Mouse (Mus musculus): ENCODE data around the gene Gm20388. TPM values are rescaled to one million over a fixed set of nuclear protein-coding genes. Genes with fewer than 3 reads are reported as not detected.

Gene Gm20388
- polyA plus RNA-seq, 1 experiment from 2014 or later = not detected

DNA sequence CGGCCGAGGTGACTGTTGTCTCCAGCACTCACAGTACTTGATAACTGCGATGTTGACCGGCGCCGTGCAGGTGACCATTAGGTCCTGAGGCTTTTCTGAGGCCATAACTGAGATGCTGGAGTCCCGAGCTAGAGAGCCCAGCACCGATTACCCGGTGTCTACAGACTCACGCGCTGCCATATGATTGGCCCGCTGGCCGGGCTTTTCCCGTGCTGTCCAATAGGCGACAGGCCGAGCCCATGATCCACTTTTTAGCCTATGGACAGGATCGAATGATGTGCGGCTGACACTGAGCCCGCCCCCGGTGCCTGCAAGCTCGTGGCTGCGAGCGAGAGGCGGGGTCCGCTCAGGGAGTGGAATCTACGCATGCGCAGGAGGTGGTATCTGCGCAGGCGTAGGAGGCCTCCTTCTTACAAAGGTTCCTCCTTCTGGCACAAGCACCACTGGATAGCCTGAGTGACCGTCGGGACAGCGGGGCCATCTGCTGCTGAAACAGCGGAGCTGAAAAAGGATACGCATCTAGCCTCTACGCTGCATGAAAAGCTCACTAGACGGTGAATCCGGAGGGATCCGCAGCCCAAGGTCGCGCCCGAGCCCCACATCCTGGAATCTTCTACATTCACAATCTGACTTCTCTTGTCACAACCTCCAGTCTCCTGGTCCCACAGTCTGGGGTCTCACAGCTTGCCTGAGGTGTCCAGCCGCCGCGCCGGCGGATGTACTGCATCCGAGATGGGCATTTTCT lies 2532.8 kb downstream of the Gm20388 start, which contains the start of gene Mvd:
Gene Mvd, minus strand, starts transcription at position 161 of the 745 bp plus-strand sequence.
- peak within 1 kb of the TSS; percentile 77 for H3K4me3 ChIP-seq (ENCODE audit: low read length)
- peak; percentile 98 for ATAC-seq (ENCODE audit: low FRiP score, low TSS enrichment)
- peaks cover 11% of the 10 kb centered on the region; the same call in 1 of the 2 replicates for H3K4me1 ChIP-seq (ENCODE audit: control insufficient read depth, insufficient read depth, low read length)
- no peaks in the 10 kb centered on the region for H3K27me3 ChIP-seq (ENCODE audit: control insufficient read depth, insufficient read depth, low read length)
- peak within 1 kb of the TSS; percentile 96 for H3K27ac ChIP-seq (ENCODE audit: low read depth, low read length)
- H3K36me3 ChIP-seq (ENCODE audit: control insufficient read depth, insufficient read depth, low read length) = peaks cover 6% of the 10 kb centered on the region; the same call in 1 of the 2 replicates
- no peaks in the 10 kb centered on the region for H3K9me3 ChIP-seq (ENCODE audit: control insufficient read depth, low read length)
- WGBS = under 1% methylated on average over 47 of the region's 47 CpGs
- H3K9ac ChIP-seq (ENCODE audit: low read depth, low read length) = peak within 1 kb of the TSS; percentile 72
- peak within 1 kb of the TSS; percentile 95 for H3K4me2 ChIP-seq (replicated peaks; ENCODE audit: low read depth, low read length)

- H3K36me3 ChIP-seq (ENCODE audit: control insufficient read depth, insufficient read depth, low read length) = peaks cover 6% of the 10 kb centered on the region; the same call in 1 of the 2 replicates
- H3K4me1 ChIP-seq (ENCODE audit: control insufficient read depth, insufficient read depth, low read length) = peaks cover 8% of the 10 kb centered on the region; the same call in 1 of the 2 replicates
- WGBS = 18% methylated on average over 19 of the region's 19 CpGs
- H3K27me3 ChIP-seq (ENCODE audit: control insufficient read depth, insufficient read depth, low read length) = no peaks in the 10 kb centered on the region
- no peak for ATAC-seq (ENCODE audit: low FRiP score, low TSS enrichment)
- peak overlapping the region; percentile 71 for H3K4me2 ChIP-seq (replicated peaks; ENCODE audit: low read depth, low read length)
- H3K4me3 ChIP-seq (ENCODE audit: low read length) = peak overlapping the region; percentile 77
- no peaks in the 10 kb centered on the region for H3K9me3 ChIP-seq (ENCODE audit: control insufficient read depth, low read length)
- H3K9ac ChIP-seq (ENCODE audit: low read depth, low read length) = peak overlapping the region; percentile 71
- peak overlapping the region; percentile 96 for H3K27ac ChIP-seq (ENCODE audit: low read depth, low read length)
Observed at GRCm38 (mm10) chr8:122444058-122444748, 2533.6 kb downstream of the Gm20388 start.

GRCm38 (mm10) chr8:122445203-122445602 lies 2534.6 kb downstream of the Gm20388 start:
- Histone ChIP-seq H3K9ac (ENCODE audit: low read depth, low read length) (no peak overlapping the region), H3K4me3 (ENCODE audit: low read length) (no peak overlapping the region), H3K9me3 (ENCODE audit: control insufficient read depth, low read length) (no peaks in the 10 kb centered on the region), H3K27me3 (ENCODE audit: control insufficient read depth, insufficient read depth, low read length) (no peaks in the 10 kb centered on the region), H3K36me3 (ENCODE audit: control insufficient read depth, insufficient read depth, low read length) (no peaks in the 10 kb centered on the region), H3K4me1 (ENCODE audit: control insufficient read depth, insufficient read depth, low read length) (peaks cover 8% of the 10 kb centered on the region; the same call in 1 of the 2 replicates), H3K4me2 (replicated peaks; ENCODE audit: low read depth, low read length) (no peak overlapping the region), H3K27ac (ENCODE audit: low read depth, low read length) (0 out of 2 replicates have a peak overlapping the region, but pooled peaks have one; percentile 11)
- no peak for ATAC-seq (ENCODE audit: low FRiP score, low TSS enrichment)
- 62% methylated on average over 3 of the region's 3 CpGs for WGBS

- H3K9me3 ChIP-seq (ENCODE audit: control insufficient read depth, low read length) = no peaks in the 10 kb centered on the region
- 0 out of 2 replicates have a peak, but pooled peaks cover 2% of the 10 kb centered on the region for H3K4me1 ChIP-seq (ENCODE audit: control insufficient read depth, insufficient read depth, low read length)
- H3K36me3 ChIP-seq (ENCODE audit: control insufficient read depth, insufficient read depth, low read length) = no peaks in the 10 kb centered on the region
- H3K4me3 ChIP-seq (ENCODE audit: low read length) = no peak overlapping the region
- 77% methylated on average over 7 of the region's 7 CpGs for WGBS
- H3K27ac ChIP-seq (ENCODE audit: low read depth, low read length) = no peak overlapping the region
- H3K4me2 ChIP-seq (replicated peaks; ENCODE audit: low read depth, low read length) = no peak overlapping the region
- no peak for ATAC-seq (ENCODE audit: low FRiP score, low TSS enrichment)
- H3K27me3 ChIP-seq (ENCODE audit: control insufficient read depth, insufficient read depth, low read length) = no peaks in the 10 kb centered on the region; the same call in 1 of the 2 replicates
- no peak overlapping the region for H3K9ac ChIP-seq (ENCODE audit: low read depth, low read length)
Observed at GRCm38 (mm10) chr8:122451161-122451703, 2540.6 kb downstream of the Gm20388 start.

- no peak overlapping the region for H3K27ac ChIP-seq (ENCODE audit: low read depth, low read length)
- H3K4me1 ChIP-seq (ENCODE audit: control insufficient read depth, insufficient read depth, low read length) = 0 out of 2 replicates have a peak, but pooled peaks cover 2% of the 10 kb centered on the region
- H3K27me3 ChIP-seq (ENCODE audit: control insufficient read depth, insufficient read depth, low read length) = peaks cover 1% of the 10 kb centered on the region; the same call in 1 of the 2 replicates
- H3K9ac ChIP-seq (ENCODE audit: low read depth, low read length) = no peak overlapping the region
- ATAC-seq (ENCODE audit: low FRiP score, low TSS enrichment) = no peak
- 88% methylated on average over 10 of the region's 10 CpGs for WGBS
- no peak overlapping the region for H3K4me3 ChIP-seq (ENCODE audit: low read length)
- H3K4me2 ChIP-seq (replicated peaks; ENCODE audit: low read depth, low read length) = no peak overlapping the region
- no peaks in the 10 kb centered on the region for H3K36me3 ChIP-seq (ENCODE audit: control insufficient read depth, insufficient read depth, low read length)
- no peaks in the 10 kb centered on the region for H3K9me3 ChIP-seq (ENCODE audit: control insufficient read depth, low read length)
Observed at GRCm38 (mm10) chr8:122452154-122452553, 2541.5 kb downstream of the Gm20388 start.

DNA sequence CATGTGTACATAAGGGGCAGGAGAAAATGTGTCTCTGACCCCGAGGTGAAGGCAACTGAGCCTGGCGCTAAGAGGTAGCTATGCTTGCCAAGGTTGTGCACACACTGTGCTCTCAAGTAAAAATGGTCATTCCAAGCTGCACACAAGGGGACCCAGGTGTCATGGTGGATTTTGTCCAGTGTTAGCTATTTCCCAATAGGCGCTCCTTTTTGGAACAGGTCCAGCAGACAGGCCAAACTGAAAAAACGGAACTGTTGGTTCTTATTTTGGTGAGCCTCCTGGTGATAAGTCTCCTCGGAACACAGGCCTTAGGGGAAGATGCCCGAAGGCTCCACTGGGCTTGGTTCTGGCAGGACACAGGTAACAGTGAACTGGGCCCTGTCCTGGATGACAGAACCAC lies 2543.8 kb downstream of the Gm20388 start:
- Histone ChIP-seq H3K4me2 (replicated peaks; ENCODE audit: low read depth, low read length) (no peak overlapping the region), H3K27ac (ENCODE audit: low read depth, low read length) (no peak overlapping the region), H3K36me3 (ENCODE audit: control insufficient read depth, insufficient read depth, low read length) (no peaks in the 10 kb centered on the region), H3K9ac (ENCODE audit: low read depth, low read length) (no peak overlapping the region), H3K9me3 (ENCODE audit: control insufficient read depth, low read length) (no peaks in the 10 kb centered on the region), H3K27me3 (ENCODE audit: control insufficient read depth, insufficient read depth, low read length) (peaks cover 12% of the 10 kb centered on the region), H3K4me1 (ENCODE audit: control insufficient read depth, insufficient read depth, low read length) (0 out of 2 replicates have a peak, but pooled peaks cover 2% of the 10 kb centered on the region), H3K4me3 (ENCODE audit: low read length) (no peak overlapping the region)
- 86% methylated on average over 6 of the region's 6 CpGs for WGBS
- ATAC-seq (ENCODE audit: low FRiP score, low TSS enrichment) = no peak

DNA sequence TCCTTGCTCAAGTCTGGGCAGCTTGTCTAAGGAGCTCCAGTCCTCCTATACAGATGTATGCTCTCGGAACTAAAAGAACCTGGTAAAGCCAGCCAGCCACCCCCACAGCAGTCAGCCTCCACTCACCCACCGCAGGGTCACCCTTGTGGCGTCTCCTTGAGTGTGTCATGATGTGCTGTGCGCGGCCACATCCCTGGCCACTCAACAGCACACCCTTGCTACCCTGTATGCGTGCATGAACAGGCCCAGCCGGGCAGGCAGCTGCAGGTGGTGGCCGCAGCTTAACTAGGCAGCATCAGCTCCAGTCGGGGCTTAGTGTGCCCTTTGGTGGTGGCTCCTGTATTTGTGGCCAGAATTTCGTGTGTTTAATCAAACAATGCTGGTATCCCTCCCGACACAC lies 2546.5 kb downstream of the Gm20388 start:
- H3K9ac ChIP-seq (ENCODE audit: low read depth, low read length) = no peak overlapping the region
- H3K27ac ChIP-seq (ENCODE audit: low read depth, low read length) = no peak overlapping the region
- no peak overlapping the region for H3K4me2 ChIP-seq (replicated peaks; ENCODE audit: low read depth, low read length)
- 78% methylated on average over 11 of the region's 11 CpGs for WGBS
- ATAC-seq (ENCODE audit: low FRiP score, low TSS enrichment) = no peak
- H3K36me3 ChIP-seq (ENCODE audit: control insufficient read depth, insufficient read depth, low read length) = no peaks in the 10 kb centered on the region
- no peak overlapping the region for H3K4me3 ChIP-seq (ENCODE audit: low read length)
- peaks cover 9% of the 10 kb centered on the region; the same call in 1 of the 2 replicates for H3K4me1 ChIP-seq (ENCODE audit: control insufficient read depth, insufficient read depth, low read length)
- H3K27me3 ChIP-seq (ENCODE audit: control insufficient read depth, insufficient read depth, low read length) = peaks cover 30% of the 10 kb centered on the region
- no peaks in the 10 kb centered on the region for H3K9me3 ChIP-seq (ENCODE audit: control insufficient read depth, low read length)

DNA sequence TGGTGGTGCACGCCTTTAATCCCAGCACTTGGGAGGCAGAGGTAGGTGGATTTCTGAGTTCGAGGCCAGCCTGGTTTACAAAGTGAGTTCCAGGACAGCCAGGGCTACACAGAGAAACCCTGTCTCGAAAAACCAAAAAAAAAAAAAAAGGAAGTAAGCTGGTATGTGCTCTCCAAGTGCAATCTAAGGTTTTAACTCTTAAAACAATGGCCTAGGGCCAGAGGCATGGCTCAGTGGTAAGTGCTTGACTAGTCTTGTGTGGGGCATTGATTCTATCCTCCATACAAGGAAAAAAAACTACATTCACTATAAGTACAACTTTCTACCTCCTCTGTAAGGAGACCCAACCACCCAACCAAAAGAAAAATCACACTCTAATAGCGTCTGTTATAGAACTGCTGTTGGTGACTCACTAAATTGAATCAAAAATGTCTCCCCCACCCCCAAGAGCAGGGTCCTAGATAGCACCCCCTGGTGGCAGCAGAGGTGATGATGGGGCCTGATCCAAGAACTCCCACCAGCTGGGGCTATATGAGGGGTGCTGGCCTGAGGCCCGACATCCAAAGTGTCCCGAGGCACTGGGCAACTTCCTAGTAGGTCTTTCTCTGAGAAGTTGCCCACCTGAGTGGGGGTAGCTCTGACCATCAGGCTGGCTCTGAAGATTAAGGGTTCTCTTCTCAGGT lies 2548.7 kb downstream of the Gm20388 start:
- Histone ChIP-seq H3K4me3 (ENCODE audit: low read length) (no peak overlapping the region), H3K36me3 (ENCODE audit: control insufficient read depth, insufficient read depth, low read length) (no peaks in the 10 kb centered on the region), H3K27me3 (ENCODE audit: control insufficient read depth, insufficient read depth, low read length) (peaks cover 30% of the 10 kb centered on the region), H3K27ac (ENCODE audit: low read depth, low read length) (no peak overlapping the region), H3K9ac (ENCODE audit: low read depth, low read length) (no peak overlapping the region), H3K4me1 (ENCODE audit: control insufficient read depth, insufficient read depth, low read length) (peaks cover 9% of the 10 kb centered on the region; the same call in 1 of the 2 replicates), H3K9me3 (ENCODE audit: control insufficient read depth, low read length) (no peaks in the 10 kb centered on the region), H3K4me2 (replicated peaks; ENCODE audit: low read depth, low read length) (no peak overlapping the region)
- 53% methylated on average over 5 of the region's 6 CpGs for WGBS
- ATAC-seq (ENCODE audit: low FRiP score, low TSS enrichment) = no peak
